Mouse (Mus musculus): ENCODE measurements around the gene Pdxk.
"Not testable (repeated sequence)": the region's sequence is repeated elsewhere in the genome, so short reads cannot be mapped to it uniquely, and the experiment has no call there.

Gene Pdxk

DNA sequence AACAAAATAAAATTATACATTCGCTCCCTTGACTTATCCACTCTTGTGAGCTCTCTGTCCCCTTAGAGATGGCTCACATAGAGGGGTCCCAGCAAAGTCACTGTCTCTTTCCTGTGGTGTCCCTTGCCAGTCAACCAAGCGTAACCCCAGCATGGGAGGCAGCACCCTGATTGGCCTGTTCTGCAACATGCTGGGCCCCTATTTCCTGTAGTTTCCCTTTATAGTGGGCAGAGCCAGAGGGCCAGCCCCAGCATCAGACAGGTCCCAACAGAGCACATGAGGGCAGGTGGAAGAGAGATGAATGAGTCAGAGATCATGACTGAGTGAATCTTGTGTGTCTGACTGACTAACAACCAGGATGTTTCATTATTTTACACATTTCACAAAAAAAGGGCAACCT is 43.8 kb downstream of the Pdxk start:
- DNase-seq (ENCODE audit: low spot score in 2 of 2): no peak

DNA sequence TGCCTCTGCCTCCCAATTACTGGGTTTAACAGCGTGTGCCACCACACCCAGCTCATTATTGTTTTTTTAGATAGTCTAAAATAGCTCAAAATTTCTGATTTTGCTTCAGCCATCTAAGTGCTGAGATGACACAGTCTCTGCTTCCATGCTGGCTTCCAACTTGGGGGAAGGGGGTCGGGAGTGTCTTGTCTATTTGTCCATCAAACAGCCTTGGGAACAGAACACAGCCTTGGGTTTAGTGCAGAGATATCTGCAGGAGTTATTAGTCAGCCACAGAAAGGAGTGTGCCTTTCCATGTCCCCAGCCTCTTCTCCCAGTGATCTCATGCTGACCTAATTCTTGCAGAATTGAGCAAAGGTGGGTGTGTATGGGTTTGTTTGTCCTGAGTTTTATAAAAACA is 46.0 kb downstream of the Pdxk start:
- DNase-seq (ENCODE audit: low spot score in 2 of 2): no peak

DNA sequence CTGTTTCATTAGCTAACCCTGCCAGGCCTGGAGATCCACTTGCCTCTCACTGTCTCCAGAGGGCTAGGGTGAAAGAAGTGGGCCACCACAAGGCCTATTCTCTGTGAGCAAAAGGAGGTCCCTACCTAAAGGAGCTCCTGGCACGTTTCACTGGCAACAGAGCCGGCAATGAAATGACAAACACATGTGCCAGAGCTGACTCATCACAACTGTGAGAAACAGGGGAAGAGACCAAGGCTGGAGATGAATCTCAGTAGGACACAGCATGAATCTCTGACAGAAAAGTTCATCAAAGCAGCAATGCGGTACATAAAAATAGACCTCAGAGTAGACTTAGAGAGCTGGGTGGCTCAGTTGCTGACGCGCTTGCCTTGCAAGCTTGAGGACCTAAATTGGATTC is 46.9 kb downstream of the Pdxk start:
- DNase-seq (ENCODE audit: low spot score in 2 of 2): no peak

DNA sequence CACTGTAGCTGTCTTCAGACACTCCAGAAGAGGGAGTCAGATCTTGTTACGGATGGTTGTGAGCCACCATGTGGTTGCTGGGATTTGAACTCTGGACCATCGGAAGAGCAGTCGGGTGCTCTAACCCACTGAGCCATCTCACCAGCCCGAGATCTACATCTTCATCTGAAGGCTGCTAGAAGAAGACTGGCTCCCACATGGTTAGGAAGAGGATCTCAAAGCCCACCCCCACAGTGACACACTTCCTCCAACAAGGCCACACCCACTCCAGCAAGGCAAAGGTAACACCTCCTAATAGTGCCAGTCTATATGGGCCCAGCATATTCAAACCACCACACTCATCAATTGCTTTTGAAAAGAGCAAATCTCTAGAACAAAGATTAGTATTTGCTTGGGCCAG is 49.8 kb downstream of the Pdxk start:
- DNase-seq (ENCODE audit: low spot score in 2 of 2): not testable (repeated sequence)

DNA sequence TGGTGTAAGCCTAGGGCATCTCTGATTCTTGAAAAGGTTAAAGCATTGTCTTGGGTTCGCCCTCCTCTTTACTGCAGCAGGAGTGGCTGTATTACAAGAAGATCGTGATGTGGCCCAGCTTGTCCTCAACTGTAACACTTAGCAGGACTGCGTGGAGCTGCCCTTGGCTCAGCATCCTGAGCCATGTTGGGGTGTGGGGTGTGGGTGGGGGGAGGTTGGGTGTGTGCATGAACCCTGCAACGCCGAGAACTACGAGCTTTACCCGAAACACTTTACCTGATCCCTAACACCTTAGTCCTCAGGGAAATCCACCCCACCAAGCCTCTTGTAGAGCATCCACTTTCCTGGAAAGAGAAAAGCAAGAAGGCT is 51.6 kb downstream of the Pdxk start:
- no peak for DNase-seq (ENCODE audit: low spot score in 2 of 2)

DNA sequence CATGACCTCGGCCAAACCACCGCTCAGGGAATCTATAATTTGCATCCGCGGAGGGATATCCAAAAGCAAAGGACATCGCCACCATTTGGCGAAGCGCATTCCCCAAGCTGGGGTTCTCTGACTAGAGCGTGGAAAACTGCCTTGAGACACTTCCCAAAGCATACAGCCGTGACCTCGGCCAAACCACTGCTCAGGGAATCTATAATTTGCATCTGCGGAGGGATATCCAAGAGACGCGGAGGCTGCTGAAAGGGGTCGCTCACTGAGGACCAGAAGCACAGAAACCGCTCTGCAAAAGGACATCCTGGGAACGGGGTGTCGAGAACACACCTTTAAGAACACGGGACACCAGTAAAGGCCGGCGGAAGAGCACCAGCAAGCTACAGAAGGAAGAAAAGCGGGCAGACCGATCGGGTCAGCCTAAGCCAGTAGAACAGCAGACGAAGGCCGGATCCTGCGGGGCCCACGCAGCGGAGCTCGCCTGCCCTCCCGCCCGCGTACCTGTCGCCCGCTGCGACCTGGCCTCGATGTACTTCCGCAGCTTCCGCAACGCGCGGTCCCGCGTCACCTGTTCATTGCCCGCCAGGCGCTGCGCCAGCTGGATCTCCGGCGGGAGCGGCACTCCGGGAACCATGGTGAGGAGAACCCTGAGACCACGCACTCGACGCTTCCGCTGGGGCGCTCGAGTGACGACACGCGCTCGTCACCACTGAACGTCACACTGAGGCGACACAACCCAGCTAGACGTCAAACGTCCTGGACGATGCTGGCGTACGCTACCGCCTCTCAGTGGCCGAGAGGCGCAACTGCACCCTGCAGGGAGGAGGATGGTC is 52.2 kb downstream of the Pdxk start, which contains the start of gene Rrp1:
Gene Rrp1 (minus strand): TSS at position 725 of the 833 bp plus-strand sequence.
- peak; percentile 96 to 97 for DNase-seq (ENCODE audit: low spot score in 2 of 2)

DNA sequence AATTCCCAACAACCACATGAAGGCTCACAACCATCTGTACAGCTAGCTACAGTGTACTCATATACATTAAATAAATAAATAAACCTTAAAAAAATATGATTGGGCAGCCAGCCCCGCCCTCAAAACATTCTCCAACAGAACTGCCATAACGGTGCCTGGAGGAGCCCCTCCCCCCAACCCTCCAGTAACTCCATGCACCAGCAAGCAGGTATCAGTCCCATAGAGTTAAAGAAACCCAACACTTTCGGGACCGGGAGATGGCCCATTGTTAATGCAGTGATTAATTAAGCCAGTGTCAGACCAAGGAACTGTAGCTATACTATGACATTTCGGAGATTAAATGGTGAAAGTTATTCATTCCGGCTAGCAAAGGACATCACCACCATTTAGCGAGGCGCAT is 52.9 kb downstream of the Pdxk start:
- no peak for DNase-seq (ENCODE audit: low spot score in 2 of 2)

DNA sequence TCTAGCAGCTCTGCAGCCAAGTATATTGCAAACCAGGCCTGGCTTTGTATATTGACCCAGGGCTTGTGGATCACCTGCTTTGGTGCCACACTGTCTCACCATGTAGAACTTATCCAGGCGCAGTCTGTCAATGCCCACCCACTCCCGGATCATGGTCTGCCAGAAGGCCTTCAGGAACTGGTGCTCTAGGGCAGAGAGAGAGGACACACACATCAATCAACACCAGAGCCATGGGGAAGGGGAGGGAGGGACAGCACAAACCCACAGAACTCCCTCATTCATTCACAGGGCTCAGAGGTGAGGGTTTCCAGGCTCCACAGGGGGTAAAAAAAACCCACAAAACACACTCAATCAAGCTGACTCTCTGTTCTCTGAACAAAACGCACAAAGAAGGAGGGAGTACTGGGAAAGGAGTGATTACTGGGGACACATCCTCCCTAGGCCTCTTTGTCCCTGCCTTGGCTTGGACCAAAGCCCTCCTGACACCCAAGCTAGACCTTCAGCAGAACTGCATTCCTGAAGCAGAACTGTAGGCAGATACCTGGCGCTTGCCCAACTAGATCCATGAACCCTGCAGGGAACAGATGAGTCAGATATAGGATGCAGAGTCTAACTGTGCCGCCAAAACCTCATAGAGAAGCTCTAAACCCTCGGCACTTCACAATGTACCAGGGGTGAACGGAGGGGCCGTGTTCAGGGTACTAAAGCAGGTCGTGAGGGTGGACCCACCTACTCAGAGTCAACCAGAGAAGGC is 55.6 kb downstream of the Pdxk start:
- no peak for DNase-seq (ENCODE audit: low spot score in 2 of 2)

DNA sequence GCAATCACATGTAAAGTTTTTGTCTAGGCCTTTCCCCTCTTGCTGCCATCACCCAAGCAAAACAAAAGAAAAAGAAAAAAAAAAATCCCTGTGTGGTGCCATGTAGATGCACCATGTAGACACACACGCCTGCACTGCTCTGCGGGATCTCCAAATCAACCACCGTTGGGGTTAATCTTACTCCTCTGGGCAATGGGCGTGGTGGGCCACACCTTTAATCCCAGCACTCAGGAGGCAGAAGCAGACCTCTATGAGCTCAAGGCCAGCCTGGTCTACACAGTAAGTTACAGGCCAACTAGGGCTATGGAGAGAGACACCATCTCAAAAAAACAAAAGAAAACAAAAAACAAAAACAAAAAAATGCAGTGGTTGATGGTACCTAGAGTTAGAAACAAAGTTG is 57.6 kb downstream of the Pdxk start:
- DNase-seq (ENCODE audit: low spot score in 2 of 2): no peak

DNA sequence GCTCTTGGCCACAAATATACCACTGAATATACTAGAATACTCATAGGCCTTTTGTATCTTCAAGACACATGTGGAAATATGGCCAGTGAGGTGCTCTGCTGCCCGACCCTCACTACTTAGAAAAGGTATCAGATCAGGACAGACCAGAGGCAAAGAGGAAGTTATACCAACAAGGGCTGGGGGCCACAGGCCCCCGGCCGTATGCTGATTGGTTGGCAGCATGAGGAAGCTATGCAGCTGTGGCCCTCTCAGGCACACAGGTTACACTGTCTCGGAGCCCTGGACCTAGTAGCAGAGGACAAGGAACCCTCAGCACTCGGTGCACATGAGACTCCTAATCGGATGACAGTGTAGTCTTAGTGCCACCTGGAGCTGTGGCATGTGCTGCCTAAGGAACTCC is 58.6 kb downstream of the Pdxk start:
- DNase-seq (ENCODE audit: low spot score in 2 of 2): no peak

DNA sequence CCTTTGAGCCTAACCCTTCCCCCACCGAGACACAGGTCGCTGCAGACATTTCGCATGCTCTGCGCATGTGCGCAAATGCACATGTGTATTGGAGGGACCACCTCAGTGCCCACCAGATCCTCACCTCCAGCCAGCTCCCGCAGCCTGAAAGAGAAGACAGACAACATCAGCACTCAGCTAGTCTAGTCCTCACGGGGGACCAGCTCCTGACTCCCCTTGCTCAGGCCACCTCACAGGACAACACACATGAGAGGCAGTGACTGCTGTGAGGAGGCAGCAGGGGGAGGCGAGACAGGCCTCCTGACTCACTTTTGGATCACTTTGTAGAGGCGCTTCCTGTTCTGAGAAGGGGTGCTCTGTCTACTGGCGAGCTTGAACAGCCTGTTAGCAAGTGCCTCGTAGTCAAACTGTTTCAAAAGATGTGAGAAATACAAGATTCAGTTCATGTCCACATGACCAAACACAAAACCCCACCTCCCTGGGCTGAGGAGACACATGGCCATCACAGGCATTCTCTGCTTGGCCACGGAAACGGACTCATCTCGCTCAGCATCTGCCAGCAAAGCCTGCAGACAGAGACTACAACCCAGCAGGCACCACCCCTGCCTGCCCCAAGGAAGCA is 62.4 kb downstream of the Pdxk start:
- no peak for DNase-seq (ENCODE audit: low spot score in 2 of 2)

DNA sequence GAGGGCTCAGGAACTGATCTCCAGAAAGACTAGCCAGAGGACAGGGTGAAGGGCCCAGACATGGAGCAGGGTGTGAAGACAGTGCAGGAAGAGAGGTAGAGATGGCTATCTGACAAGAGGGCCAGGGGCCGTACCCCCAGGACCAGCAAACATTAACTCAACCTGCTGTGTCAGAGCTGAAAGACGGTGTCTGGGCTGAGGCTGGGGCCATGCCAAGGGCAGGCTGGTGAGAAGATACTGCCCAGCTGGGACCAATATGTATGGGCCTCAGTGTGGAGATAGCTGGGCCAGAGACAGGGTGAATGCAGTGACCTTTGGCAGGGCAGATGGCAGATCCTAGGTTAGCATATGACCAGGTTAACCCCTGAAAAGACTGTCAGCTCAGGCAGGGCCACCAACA is 63.6 kb downstream of the Pdxk start:
- no peak for DNase-seq (ENCODE audit: low spot score in 2 of 2)

DNA sequence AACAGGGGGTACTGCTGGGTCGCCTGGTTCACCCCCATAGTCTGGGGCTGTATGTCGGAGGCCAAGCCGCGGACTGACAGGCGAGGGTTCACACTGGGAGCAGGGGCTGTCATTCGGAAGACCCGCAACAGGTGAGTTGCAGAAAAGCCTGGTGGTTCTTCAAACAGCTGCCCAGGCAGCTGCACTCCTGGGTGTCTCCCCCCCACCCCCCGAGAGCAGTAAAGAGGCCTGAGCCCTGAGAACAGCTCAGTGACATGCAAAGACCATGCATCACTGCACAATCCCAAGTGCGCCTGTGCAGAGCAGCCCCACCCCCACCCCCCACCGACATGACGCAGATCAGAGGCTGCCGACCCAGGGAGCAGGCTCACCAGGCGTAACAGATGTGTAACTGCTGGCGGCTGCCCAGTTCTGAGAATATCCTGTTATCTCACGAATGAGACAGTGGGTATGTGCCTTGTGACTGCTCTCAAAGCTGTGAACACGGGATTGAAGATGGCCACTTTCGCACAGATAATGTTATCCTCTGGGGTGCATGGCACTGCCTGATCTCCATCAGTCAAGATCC is 65.6 kb downstream of the Pdxk start:
- DNase-seq (ENCODE audit: low spot score in 2 of 2): no peak

DNA sequence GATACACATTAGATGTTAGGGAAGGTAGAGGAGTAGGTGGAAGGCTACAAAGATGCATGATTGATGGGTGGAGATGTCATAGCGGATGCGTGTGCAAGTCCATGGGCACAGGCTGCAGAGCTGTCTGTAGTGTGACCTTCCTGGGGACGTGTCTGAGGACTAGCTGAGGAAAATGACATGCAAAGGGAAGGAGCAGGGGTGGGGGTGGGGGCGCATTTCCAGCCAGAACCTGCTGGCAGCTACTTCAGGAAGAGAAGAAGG is 68.2 kb downstream of the Pdxk start:
- DNase-seq (ENCODE audit: low spot score in 2 of 2): no peak

DNA sequence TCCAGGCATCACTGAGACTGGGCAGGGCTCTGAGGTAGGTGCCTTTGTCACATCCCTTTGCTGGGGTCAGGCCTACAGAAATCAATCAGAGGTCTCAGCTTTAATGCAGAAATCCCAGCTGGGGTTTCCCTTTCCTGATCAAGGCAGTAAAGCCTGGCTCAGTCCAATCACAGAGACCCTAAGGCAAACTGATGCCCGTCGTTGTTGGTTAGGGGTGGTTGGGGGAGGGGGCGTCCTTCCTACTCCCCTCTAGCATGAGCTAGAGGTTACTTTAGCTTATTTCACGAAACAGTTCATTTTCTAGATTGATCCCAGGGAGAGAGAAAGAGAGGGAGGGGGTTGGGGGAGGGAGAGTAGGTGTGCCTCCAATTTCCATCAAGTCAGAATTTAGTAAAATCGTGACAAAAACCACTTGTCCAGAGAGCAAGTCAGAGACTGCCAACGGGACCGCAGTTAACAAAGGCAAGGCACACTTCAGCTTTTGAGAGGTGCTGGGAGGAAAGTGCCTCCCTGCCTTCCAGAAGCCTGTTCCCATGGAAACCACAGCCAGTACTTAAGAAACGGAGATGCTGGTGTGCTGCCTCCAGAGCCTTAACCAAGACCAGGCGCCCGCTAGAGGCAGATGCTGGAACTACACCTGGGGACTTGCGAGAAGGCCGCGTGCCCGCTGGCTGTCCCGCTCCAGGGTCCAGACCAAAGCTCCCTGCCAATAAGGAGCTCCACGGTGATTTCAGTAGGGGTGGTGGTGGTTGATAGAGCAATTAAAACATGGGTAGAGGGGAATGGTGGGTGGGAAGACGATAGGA is 68.8 kb downstream of the Pdxk start:
- DNase-seq (ENCODE audit: low spot score in 2 of 2): peak; percentile 99 to 100

DNA sequence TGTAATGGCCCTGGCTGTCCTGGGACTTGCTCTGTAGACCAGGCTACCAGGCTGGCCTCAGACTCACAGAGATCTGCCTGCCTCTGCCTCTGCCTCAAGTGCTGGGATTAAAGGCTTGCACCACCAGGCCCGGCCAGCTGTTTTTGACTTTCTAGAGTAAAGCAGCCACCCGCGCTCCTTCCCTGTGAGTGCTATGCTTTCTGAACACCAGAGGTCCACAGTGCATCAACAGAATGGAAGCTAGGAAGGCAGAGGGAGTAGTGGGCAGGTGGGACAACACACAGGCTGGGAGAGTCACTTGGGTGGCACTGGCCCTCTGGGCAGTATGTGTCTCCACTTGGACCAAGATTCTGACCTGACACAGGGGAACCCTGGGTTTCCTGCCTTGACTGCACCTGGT is 69.4 kb downstream of the Pdxk start:
- no peak for DNase-seq (ENCODE audit: low spot score in 2 of 2)

DNA sequence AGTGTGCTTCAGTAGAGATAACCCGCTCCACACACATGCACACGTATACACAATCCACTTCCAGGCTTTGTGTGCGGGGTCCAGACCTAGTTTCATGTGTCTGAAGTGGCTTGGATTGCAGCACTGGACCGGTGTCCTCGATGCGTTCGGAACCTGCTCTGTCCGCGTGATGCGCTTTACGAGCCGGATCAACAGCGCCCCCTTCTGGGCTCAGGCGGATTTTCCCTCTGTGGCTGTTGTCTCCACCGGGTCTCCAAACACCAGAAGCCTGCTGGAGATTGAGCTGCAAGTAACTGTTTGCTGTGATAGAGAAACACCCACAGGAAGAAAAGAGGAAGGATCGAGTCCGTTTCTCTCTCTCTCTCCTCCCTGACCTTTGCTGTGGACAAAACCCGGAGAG is 72.7 kb downstream of the Pdxk start:
- DNase-seq (ENCODE audit: low spot score in 2 of 2): peak; percentile 77 to 84

DNA sequence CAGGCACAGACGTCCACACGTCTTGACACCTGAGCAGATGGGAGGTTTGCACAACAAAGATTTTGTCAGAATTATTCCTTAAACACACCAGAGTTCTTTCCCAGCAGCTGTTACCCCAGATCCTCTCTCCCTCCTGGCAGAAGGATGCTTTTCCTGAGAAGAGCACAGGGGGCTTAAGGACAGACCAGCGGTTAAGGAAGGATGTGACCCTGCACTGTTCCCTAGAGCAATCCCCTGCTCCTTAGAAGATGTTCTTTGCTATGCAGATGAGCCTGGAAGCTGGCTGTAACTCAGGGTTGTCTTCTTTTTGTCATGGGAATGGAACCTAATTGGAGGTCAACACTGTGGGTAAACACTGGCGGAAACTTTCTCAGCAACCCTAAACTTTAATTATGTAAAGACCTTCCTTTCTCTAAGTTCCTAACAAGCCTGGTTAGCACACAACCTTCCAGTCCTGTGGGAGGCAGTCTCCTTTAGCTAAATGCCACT is 73.7 kb downstream of the Pdxk start:
- no peak for DNase-seq (ENCODE audit: low spot score in 2 of 2)

DNA sequence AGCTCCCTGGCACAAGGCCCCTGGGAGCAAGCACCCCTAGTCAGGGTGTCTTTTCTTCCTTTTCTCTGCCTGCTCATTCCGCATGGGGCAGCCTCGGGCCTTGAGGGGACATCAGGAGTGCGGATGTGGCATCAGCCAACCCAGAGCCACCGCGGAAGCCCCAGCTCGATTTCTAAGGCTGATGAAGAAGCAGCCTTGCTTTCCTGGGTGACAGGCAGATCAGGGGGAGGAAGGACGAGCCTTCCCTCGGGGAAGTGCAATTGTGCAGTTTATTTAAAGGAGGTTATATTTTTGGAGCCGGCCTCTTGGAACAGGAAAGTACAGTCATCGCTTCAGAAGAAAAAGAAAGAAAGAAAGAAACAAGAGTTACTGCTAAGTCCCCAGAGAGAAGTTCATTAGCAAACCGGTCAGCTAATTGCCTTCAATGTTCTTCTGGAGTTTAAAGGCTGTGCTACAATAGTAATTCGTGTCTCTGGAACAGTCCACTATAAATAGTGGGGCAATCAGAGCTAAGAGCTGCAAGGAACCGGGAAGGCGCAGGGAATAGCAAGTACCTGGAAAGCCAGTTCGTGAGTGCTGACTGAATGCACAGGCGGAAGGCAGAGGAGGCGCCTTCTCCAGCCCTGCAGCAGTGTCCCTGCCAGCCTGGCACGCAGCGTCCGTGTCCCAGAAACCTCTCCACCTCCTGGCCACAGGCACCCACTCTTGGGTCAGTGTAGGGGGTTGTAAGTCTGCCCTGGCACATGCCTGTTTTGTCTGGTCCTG is 76.4 kb downstream of the Pdxk start:
- DNase-seq (ENCODE audit: low spot score in 2 of 2): no peak
